Mouse (Mus musculus): ENCODE data around the gene Tmem160. TPM values are rescaled to one million over a fixed set of nuclear protein-coding genes. Genes with fewer than 3 reads are reported as not detected.

Gene Tmem160
- total RNA-seq, 2 experiments from 2014 or later, result 68.0 to 69.0 TPM

DNA sequence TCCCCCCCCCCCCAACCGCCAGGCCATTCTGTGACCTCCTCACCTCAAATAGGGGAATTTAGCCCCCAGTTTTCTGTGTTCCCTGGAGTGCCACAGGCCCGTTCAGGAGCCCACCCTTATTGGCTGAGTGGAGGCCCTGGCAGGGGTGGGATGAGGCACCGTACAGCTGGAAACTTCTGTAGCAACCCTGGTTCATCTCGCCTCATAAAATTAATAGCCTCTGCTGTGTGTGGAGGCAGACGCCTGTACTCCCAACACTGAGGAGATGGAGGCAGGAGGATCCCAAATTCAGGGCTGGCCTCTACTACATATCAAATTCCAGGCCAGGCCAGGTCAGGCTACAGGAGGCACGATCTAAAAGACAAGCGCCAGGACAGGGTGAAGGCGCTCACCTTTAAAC lies 21.3 kb downstream of the Tmem160 start:
- TF ChIP-seq CTCF (IDR thresholded peaks at IDR 0.05), result no peak
- no peak for DNase-seq (ENCODE audit: extremely low spot score in 1 of 2, low spot score in 2 of 2)
- Histone ChIP-seq H3K4me3 (no peak overlapping the region), H3K27ac (no peak overlapping the region)
- intact Hi-C loops (cut with DNase I), result no loop called here

DNA sequence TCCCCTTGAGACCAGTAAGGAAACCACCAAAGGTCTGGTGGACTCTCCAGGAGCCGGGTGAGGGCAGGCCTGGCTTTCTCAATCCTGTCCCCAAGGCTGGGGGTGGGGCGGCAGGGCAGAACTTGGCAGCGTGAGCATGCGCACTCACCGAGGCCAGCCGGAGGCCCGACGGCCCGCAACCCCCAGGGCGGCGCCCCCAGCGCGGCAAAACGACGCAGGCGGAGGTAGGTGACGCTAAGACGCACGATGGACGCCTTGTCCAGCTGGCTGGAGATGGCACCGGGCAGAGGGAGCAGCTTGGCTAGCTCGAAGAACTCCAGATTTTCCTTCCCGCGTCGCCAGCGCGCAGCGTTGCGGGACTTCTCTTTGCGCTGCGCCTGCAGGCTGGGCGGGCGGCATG lies 21.9 kb downstream of the Tmem160 start:
- DNase-seq (ENCODE audit: extremely low spot score in 1 of 2, low spot score in 2 of 2), result no peak
- H3K4me3 ChIP-seq, result 0 out of 2 replicates have a peak overlapping the region, but pooled peaks have one; percentile 13
- no peak for TF ChIP-seq CTCF (IDR thresholded peaks at IDR 0.05)
- no peak overlapping the region for H3K27ac ChIP-seq
- intact Hi-C loops (cut with DNase I), result no loop called here

DNA sequence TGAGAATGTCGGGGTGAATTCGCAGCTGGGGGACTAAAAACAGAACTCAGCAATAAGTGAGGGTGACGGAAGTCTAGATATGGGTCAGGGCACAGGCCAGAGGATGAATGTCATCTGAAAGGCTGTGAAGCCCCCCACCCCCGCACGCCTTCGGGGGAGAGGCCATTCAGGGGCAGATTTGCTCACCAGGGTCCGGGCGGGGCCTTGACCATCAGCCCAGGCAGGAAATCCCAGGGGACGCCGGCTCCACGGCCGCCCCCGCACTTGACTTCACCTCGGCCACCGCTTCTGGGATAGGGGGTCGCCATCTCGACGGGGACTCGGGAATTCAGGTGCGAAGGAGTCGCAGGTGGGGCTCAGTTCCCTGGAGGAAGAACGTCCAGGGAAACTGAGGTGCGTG lies 22.7 kb downstream of the Tmem160 start:
- Histone ChIP-seq H3K27ac (no peak overlapping the region), H3K4me3 (peak overlapping the region; percentile 24; the same call in 1 of the 2 replicates)
- no peak for DNase-seq (ENCODE audit: extremely low spot score in 1 of 2, low spot score in 2 of 2)
- intact Hi-C loops (cut with DNase I), result no loop called here
- no peak for TF ChIP-seq CTCF (IDR thresholded peaks at IDR 0.05)

DNA sequence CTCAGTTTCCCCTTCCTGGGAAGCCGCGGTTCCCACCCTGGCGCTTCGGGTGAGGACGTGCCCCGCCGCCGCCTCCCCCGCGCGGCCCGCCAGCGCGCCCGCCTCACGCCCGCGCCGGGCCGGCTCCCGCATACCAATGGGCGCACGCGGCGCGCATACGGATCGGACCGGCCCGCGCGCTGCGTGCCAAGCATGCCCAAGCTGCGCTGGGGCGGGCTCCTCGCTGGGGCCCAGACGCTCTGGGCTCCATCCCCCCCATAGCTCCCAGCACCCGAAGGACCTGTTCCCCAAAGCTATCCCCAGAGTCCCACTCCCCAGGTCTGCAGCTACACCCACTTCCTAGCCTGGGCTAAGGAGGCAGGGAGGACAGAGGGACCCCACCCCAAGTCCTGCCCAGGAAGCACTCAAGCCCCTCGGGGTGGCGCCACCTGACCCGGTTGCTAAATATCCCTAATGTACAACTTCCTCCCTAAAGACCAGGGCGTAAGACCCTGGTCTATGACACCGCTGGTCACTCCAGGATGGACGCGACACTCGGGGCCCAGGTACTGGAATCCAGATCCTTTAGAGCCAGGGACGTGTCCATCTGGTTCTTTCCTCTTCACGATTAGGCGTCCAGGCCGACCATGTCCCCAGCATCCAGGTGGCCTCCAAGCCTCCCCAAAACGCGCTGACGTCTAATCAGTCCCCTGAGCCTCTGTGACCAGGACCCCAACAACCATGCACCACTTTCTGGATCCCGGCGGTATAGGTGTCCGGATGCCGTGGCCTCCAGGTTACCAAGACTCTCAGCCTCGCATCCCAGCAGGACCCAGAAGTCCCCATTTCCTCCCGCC lies 23.4 kb downstream of the Tmem160 start:
- no peak for TF ChIP-seq CTCF (IDR thresholded peaks at IDR 0.05)
- intact Hi-C loops (cut with DNase I), result no loop called here
- Histone ChIP-seq H3K4me3 (peak overlapping the region; percentile 29), H3K27ac (no peak overlapping the region)
- DNase-seq (ENCODE audit: extremely low spot score in 1 of 2, low spot score in 2 of 2), result no peak

DNA sequence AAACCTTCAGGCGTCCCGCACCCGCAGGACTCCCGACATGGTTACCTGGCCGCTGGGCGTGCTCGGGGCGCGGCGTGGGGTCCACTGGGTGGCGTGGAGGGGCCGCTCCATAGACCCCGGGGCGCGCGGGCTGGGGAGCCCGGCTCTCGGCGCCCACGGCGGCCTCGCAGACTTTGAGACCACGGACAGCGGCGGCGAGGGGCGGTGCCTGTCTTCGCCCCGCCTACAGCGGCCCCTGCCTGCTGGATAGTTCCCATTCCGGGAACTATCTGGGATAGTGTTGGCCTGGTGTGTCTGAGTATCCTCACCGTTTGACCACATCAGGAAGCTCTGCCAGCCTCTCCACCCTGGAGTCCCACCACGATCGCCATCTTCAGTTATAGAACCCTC lies 24.0 kb downstream of the Tmem160 start:
- intact Hi-C loops (cut with DNase I), result no loop called here
- no peak for DNase-seq (ENCODE audit: extremely low spot score in 1 of 2, low spot score in 2 of 2)
- Histone ChIP-seq H3K27ac (no peak overlapping the region), H3K4me3 (peak overlapping the region; percentile 29)
- no peak for TF ChIP-seq CTCF (IDR thresholded peaks at IDR 0.05)

DNA sequence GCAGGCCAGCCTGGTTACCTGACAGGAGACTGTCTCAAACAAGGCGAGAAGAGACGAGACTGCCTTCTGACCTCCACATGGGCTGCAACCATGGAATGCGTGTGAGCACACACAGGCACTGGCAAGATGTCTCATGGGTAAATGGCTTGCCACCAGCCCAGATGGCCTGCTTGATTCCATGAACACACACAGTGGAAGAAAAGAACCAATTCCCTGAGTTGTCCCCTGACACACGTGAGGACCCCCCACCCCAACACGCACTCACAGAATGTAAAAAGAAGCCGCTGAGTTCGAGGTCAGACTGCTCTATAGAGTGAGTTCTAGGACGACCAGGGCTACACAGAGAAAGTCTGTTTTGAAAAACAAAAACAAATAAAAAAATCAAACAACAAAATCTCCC lies 25.0 kb downstream of the Tmem160 start, which contains the start of gene Npas1:
Gene Npas1 (minus strand): TSS at position 101 of the 400 bp plus-strand sequence.
- no peak for DNase-seq (ENCODE audit: extremely low spot score in 1 of 2, low spot score in 2 of 2)
- TF ChIP-seq CTCF (IDR thresholded peaks at IDR 0.05), result no peak
- no peak within 1 kb of the TSS for H3K27ac ChIP-seq
- intact Hi-C loops (cut with DNase I), result no loop called here
- peak within 1 kb of the TSS; percentile 29 for H3K4me3 ChIP-seq

DNA sequence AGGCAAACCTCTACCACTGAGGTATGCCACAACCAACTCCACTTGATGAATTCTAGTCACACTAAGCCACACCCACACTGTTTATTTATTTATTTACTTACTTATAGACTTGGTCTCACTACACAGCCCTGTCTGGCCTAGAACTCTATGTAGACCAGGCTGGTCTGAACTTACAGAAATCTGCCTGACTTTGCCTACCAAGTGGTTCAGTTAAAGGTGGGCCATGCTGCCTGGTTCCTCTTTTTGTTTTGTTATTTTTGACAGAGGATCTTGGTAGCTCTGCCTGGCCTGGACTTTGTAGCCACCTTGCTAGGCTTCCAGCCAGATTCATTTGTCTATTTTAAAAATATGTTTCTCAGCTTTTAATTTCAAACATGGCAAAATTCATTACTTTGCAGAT lies 36.2 kb downstream of the Tmem160 start:
- TF ChIP-seq CTCF (IDR thresholded peaks at IDR 0.05), result no peak
- intact Hi-C loops (cut with DNase I), result no loop called here
- DNase-seq (ENCODE audit: extremely low spot score in 1 of 2, low spot score in 2 of 2), result no peak

DNA sequence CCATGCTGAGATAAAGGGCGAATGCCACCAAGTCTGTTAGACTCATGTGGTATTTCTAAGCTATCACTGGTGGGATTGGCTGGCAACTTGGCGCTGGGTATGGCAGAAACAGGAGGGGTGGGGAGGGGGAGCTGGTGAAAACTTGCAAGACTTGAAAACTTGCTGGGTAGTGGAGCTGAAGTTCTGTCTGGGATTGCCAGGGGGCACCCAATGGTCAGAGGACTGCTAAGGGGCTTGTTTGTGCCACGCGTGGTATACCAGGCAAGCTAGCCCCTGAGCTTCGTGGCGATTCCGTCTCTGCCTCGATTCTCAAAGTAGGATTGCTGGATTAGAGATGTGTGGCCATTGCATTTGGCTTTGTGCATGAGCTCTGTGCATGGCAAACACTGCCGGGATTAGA lies 37.4 kb downstream of the Tmem160 start:
- intact Hi-C loops (cut with DNase I), result loop anchor here (1.0 to 2.0 kb wide), 2 partner anchors 25 to 127 kb away; no protein-coding TSS in a partner anchor

More for the DNA sequence above, 36.2 kb downstream of the Tmem160 start:
- Histone ChIP-seq H3K27ac (no peak overlapping the region), H3K4me3 (no peak overlapping the region)

DNA sequence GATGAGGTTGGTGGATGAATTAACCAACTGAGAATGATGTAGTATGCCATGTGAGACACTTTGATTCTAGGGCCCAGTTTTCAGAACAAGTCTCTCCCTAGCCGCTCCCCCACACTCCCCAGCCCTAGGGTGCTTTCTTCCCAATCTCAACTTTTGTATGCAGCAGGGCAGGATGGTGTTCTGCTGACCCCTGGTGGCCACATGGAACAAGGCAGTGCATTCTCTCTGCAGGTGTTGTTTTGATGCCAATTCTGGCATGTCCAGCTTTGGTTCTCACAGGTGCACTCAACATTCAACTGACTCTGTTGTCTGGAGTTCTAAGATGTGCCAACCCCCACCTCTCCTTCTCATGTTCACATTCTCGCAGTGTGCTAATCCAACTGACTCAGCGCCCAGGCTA lies 39.2 kb downstream of the Tmem160 start:
- no peak overlapping the region for H3K4me3 ChIP-seq
- intact Hi-C loops (cut with DNase I), result loop anchor here (2.0 kb wide), 1 partner anchor 27 kb away; no protein-coding TSS in a partner anchor
- DNase-seq (ENCODE audit: extremely low spot score in 1 of 2, low spot score in 2 of 2), result peak; percentile 48 to 65
- peak; percentile 88 for TF ChIP-seq CTCF (IDR thresholded peaks at IDR 0.05)
- no peak overlapping the region; the same call in 1 of the 2 replicates for H3K27ac ChIP-seq

More for the DNA sequence above, 37.4 kb downstream of the Tmem160 start:
- no peak overlapping the region for H3K27ac ChIP-seq
- peak in 1 of 2 experiments; percentile 39 for DNase-seq (ENCODE audit: extremely low spot score in 1 of 2, low spot score in 2 of 2)
- TF ChIP-seq CTCF (IDR thresholded peaks at IDR 0.05), result peak; percentile 54
- no peak overlapping the region for H3K4me3 ChIP-seq

DNA sequence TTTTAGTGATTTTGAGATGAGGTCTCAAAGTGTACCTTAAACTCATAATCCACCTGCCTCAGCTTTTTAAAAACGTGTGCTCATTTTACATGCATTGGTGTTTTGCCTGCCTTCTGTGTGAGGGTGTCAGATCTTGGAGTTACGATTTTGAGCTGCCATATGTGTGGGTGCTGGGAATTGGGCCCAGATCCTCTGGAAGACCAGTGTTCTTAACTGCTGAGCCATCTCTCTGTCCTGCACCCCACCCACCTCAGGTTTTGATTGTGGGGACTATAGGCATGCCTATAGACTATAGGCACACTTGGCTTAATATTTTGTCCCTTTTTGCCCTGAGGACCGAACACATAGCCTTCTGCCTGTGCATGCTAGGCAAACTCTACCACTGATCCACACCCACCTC lies 39.6 kb downstream of the Tmem160 start:
- intact Hi-C loops (cut with DNase I), result no loop called here
- H3K4me3 ChIP-seq, result no peak overlapping the region
- TF ChIP-seq CTCF (IDR thresholded peaks at IDR 0.05), result no peak
- DNase-seq (ENCODE audit: extremely low spot score in 1 of 2, low spot score in 2 of 2), result no peak
- no peak overlapping the region for H3K27ac ChIP-seq

DNA sequence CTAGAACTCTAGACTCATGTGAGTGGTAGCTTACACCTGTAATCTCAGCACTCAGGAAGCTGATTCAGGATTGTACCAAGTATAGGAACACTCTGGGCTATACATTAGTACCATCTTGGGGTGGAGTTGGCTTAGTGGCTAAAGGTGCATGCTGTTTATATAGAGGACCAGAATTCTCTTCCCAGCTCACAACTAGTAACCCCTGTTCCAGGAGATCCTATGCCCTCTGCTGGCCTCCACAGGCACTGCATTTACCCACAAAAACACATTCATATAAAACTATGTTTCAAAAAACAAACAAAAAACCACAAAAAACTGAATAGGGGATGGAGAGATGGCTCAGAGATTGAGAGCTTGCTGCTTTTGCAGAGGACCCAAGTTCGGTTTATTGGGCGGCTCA lies 40.8 kb downstream of the Tmem160 start:
- H3K27ac ChIP-seq, result no peak overlapping the region
- intact Hi-C loops (cut with DNase I), result no loop called here
- peak; percentile 75 for TF ChIP-seq CTCF (IDR thresholded peaks at IDR 0.05)
- no peak overlapping the region for H3K4me3 ChIP-seq
- no peak for DNase-seq (ENCODE audit: extremely low spot score in 1 of 2, low spot score in 2 of 2)

DNA sequence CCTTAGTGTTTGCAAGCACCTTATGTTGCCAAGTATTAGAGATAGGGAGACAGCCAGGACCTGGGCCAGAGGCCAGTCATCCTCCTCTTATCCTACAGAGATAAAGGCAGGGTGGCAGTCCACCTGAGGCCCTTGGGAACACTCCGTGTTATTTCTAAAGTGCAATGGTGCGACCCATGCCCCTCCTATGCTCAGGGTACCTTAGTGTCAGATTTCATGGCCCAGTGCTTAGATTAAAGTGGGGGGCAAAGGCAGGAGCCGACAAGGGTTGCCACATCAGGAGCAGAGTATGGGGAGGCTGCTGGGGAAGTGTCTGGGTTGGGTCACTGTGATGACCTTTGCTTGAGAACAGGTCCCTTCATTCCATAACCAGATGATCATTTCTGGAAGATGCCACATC lies 43.7 kb downstream of the Tmem160 start:
- Histone ChIP-seq H3K27ac (no peak overlapping the region), H3K4me3 (no peak overlapping the region)
- intact Hi-C loops (cut with DNase I), result no loop called here
- no peak for TF ChIP-seq CTCF (IDR thresholded peaks at IDR 0.05)
- DNase-seq (ENCODE audit: extremely low spot score in 1 of 2, low spot score in 2 of 2), result no peak
